Mouse (Mus musculus) embryonic facial prominence, embryonic 10.5 days (tissue): Measurements from ENCODE around the gene Tmc5. TPM values are rescaled to one million over a fixed set of nuclear protein-coding genes. Genes with fewer than 3 reads are reported as not detected.

Source experiments
- DNase-seq: peaks from one replicate; pipeline ENCODE4 v3.0.0-alpha.2; 2017; ENCODE audit warnings: low spot score
- H3K27ac ChIP-seq: fragments of 300-500 bp; sonication (generic); replicated peaks from 2 replicates; pipeline ENCODE4 v1.5.1; 2016; ENCODE audit warnings: mild to moderate bottlenecking
- H3K27me3 ChIP-seq: fragments of 300-500 bp; sonication (generic); replicated peaks from 2 replicates; pipeline ENCODE4 v1.6.1; 2016; ENCODE audit warnings: low read depth, mild to moderate bottlenecking; ENCODE audit not compliant: poor library complexity, severe bottlenecking
- H3K36me3 ChIP-seq: fragments of 300-500 bp; sonication (generic); replicated peaks from 2 replicates; pipeline ENCODE4 v1.6.1; 2016; ENCODE audit warnings: mild to moderate bottlenecking, moderate library complexity
- H3K4me1 ChIP-seq: fragments of 300-500 bp; sonication (generic); 2 replicates; pipeline ENCODE4 v1.6.1; 2016
- H3K4me3 ChIP-seq: fragments of 300-500 bp; sonication (generic); 2 replicates; pipeline ENCODE4 v1.5.1; 2016; ENCODE audit warnings: mild to moderate bottlenecking, moderate library complexity
- H3K9me3 ChIP-seq: fragments of 300-500 bp; sonication (generic); 2 replicates; pipeline ENCODE4 v1.6.1; 2016; ENCODE audit warnings: mild to moderate bottlenecking
- WGBS: fragments of 180-500 bp; shearing (Covaris S2); methylation state at CpG from one replicate; pipeline ENCODE4 v1.1.7; 2016; 5-methylcytosine and 5-hydroxymethylcytosine counted together
- polyA plus RNA-seq: library from polyadenylated mRNA; unstranded; fragments of >200 nt; fragmentation: Nextera tagmentation; extraction: Ambion mirVana; gene quantifications from 2 replicates; pipeline ENCODE4 v1.2.1, GENCODE M21; 2016

Gene Tmc5
- polyA plus RNA-seq, 1 experiment from 2014 or later, result not detected

- Histone ChIP-seq H3K4me1 (no peaks in the 10 kb centered on the region), H3K4me3 (no peak overlapping the region), H3K27me3 (no peaks in the 10 kb centered on the region), H3K36me3 (no peaks in the 10 kb centered on the region), H3K27ac (no peak overlapping the region), H3K9me3 (no peaks in the 10 kb centered on the region)
- DNase-seq, result no peak
- WGBS, result 61% methylated on average over 13 of the region's 13 CpGs
Observed at GRCm38 (mm10) chr7:118614076-118614475, 17.0 kb downstream of the Tmc5 start.

- no peak for DNase-seq
- no peaks in the 10 kb centered on the region for H3K9me3 ChIP-seq
- H3K4me1 ChIP-seq, result no peaks in the 10 kb centered on the region
- H3K36me3 ChIP-seq, result no peaks in the 10 kb centered on the region
- no peaks in the 10 kb centered on the region for H3K27me3 ChIP-seq
- H3K27ac ChIP-seq, result no peak overlapping the region
- no peak overlapping the region for H3K4me3 ChIP-seq
- 84% methylated on average over 5 of the region's 5 CpGs for WGBS
Observed at GRCm38 (mm10) chr7:118618104-118618503, 21.0 kb downstream of the Tmc5 start.

- Histone ChIP-seq H3K4me1 (no peaks in the 10 kb centered on the region), H3K27me3 (no peaks in the 10 kb centered on the region), H3K9me3 (no peaks in the 10 kb centered on the region), H3K4me3 (no peak overlapping the region), H3K36me3 (no peaks in the 10 kb centered on the region), H3K27ac (no peak overlapping the region)
- DNase-seq, result no peak
- WGBS, result 85% methylated on average over 7 of the region's 7 CpGs
Observed at GRCm38 (mm10) chr7:118620243-118620906, 23.3 kb downstream of the Tmc5 start.

GRCm38 (mm10) chr7:118621094-118621493, 24.0 kb downstream of the Tmc5 start:
- Histone ChIP-seq H3K4me1 (no peaks in the 10 kb centered on the region), H3K36me3 (no peaks in the 10 kb centered on the region), H3K9me3 (no peaks in the 10 kb centered on the region), H3K27me3 (no peaks in the 10 kb centered on the region), H3K27ac (no peak overlapping the region), H3K4me3 (no peak overlapping the region)
- DNase-seq, result no peak
- 81% methylated on average over 6 of the region's 6 CpGs for WGBS

- WGBS, result 83% methylated on average over 13 of the region's 13 CpGs
- Histone ChIP-seq H3K4me3 (no peak overlapping the region), H3K27me3 (no peaks in the 10 kb centered on the region), H3K36me3 (no peaks in the 10 kb centered on the region), H3K27ac (no peak overlapping the region), H3K9me3 (no peaks in the 10 kb centered on the region), H3K4me1 (no peaks in the 10 kb centered on the region)
- DNase-seq, result no peak
Observed at GRCm38 (mm10) chr7:118627550-118628298, 30.6 kb downstream of the Tmc5 start.

- WGBS, result 86% methylated on average over 9 of the region's 9 CpGs
- Histone ChIP-seq H3K27me3 (no peaks in the 10 kb centered on the region), H3K36me3 (no peaks in the 10 kb centered on the region), H3K9me3 (no peaks in the 10 kb centered on the region), H3K27ac (no peak overlapping the region), H3K4me1 (no peaks in the 10 kb centered on the region), H3K4me3 (no peak overlapping the region)
- DNase-seq, result no peak
Observed at GRCm38 (mm10) chr7:118633094-118633493, 36.0 kb downstream of the Tmc5 start.

GRCm38 (mm10) chr7:118633951-118634350, 36.9 kb downstream of the Tmc5 start:
- Histone ChIP-seq H3K4me3 (no peak overlapping the region), H3K27ac (no peak overlapping the region), H3K36me3 (no peaks in the 10 kb centered on the region), H3K27me3 (no peaks in the 10 kb centered on the region), H3K9me3 (no peaks in the 10 kb centered on the region), H3K4me1 (no peaks in the 10 kb centered on the region)
- no peak for DNase-seq
- 85% methylated on average over 7 of the region's 7 CpGs for WGBS

- WGBS, result 67% methylated on average over 4 of the region's 4 CpGs
- DNase-seq, result no peak
- no peaks in the 10 kb centered on the region for H3K27me3 ChIP-seq
- no peak overlapping the region for H3K27ac ChIP-seq
- H3K4me1 ChIP-seq, result no peaks in the 10 kb centered on the region
- no peaks in the 10 kb centered on the region for H3K9me3 ChIP-seq
- no peak overlapping the region for H3K4me3 ChIP-seq
- H3K36me3 ChIP-seq, result no peaks in the 10 kb centered on the region
Observed at GRCm38 (mm10) chr7:118637466-118637865, 40.4 kb downstream of the Tmc5 start.

- no peaks in the 10 kb centered on the region for H3K9me3 ChIP-seq
- H3K4me1 ChIP-seq, result no peaks in the 10 kb centered on the region
- 87% methylated on average over 1 of the region's 1 CpGs for WGBS
- no peaks in the 10 kb centered on the region for H3K36me3 ChIP-seq
- DNase-seq, result no peak
- H3K4me3 ChIP-seq, result no peak overlapping the region
- no peaks in the 10 kb centered on the region for H3K27me3 ChIP-seq
- H3K27ac ChIP-seq, result no peak overlapping the region
Observed at GRCm38 (mm10) chr7:118646237-118646636, 49.1 kb downstream of the Tmc5 start.

GRCm38 (mm10) chr7:118649328-118649727, 52.2 kb downstream of the Tmc5 start:
- Histone ChIP-seq H3K4me1 (no peaks in the 10 kb centered on the region), H3K27me3 (no peaks in the 10 kb centered on the region), H3K27ac (no peak overlapping the region), H3K9me3 (no peaks in the 10 kb centered on the region), H3K4me3 (no peak overlapping the region), H3K36me3 (no peaks in the 10 kb centered on the region)
- 81% methylated on average over 7 of the region's 7 CpGs for WGBS
- no peak for DNase-seq

GRCm38 (mm10) chr7:118650119-118650518, 53.0 kb downstream of the Tmc5 start:
- H3K9me3 ChIP-seq, result no peaks in the 10 kb centered on the region
- H3K36me3 ChIP-seq, result no peaks in the 10 kb centered on the region
- no peak for DNase-seq
- no peak overlapping the region for H3K27ac ChIP-seq
- WGBS, result 91% methylated on average over 4 of the region's 4 CpGs
- no peaks in the 10 kb centered on the region for H3K4me1 ChIP-seq
- H3K27me3 ChIP-seq, result no peaks in the 10 kb centered on the region
- H3K4me3 ChIP-seq, result no peak overlapping the region

- no peaks in the 10 kb centered on the region for H3K36me3 ChIP-seq
- no peaks in the 10 kb centered on the region for H3K4me1 ChIP-seq
- no peak overlapping the region for H3K4me3 ChIP-seq
- no peak for DNase-seq
- no peak overlapping the region for H3K27ac ChIP-seq
- 70% methylated on average over 1 of the region's 1 CpGs for WGBS
- no peaks in the 10 kb centered on the region for H3K27me3 ChIP-seq
- H3K9me3 ChIP-seq, result no peaks in the 10 kb centered on the region
Observed at GRCm38 (mm10) chr7:118650891-118651290, 53.8 kb downstream of the Tmc5 start.
